Mouse (Mus musculus): ENCODE results near the gene Ssh2. TPM values are rescaled to one million over a fixed set of nuclear protein-coding genes. Genes with fewer than 3 reads are reported as not detected.
A peak's percentile ranks its signal among the peaks of the same experiment; 100 is the strongest.

The Ssh2 gene
- polyA plus RNA-seq, 1 experiment, result not detected

DNA sequence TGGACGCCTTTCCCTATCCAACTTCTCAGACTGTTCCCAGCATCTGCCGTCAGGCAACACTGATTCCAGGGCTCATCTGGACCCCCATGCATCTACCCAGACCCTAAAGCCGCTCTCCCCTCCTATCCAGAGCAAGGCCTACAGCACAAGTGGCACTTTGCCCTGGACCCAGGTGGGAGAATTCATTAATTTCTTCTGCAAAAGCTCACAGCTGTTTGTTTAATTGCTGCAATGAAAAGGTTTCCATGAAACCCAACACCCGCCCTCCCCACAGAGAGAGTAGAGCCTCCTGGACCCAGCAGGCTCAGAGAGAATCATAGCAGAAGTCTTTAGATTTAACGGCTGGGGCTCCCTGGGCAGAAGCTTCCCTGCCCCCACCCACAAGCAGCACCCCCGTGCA lies 269.1 kb downstream of the Ssh2 start:
- 41% methylated on average over 6 of the region's 6 CpGs for WGBS
- no peak overlapping the region for H3K4me3 ChIP-seq (ENCODE audit: insufficient read depth, low read depth, low read length)
- no peak overlapping the region for H3K27ac ChIP-seq (ENCODE audit: insufficient read depth, low read depth, low read length)
- peaks cover 57% of the 10 kb centered on the region for H3K4me1 ChIP-seq (ENCODE audit: control insufficient read depth, insufficient read depth, low read length)
- TF ChIP-seq CTCF (IDR thresholded peaks at IDR 0.05; ENCODE audit: insufficient read depth, low read depth, low read length) (no peak), POLR2A (IDR thresholded peaks at IDR 0.05; ENCODE audit: insufficient read depth, low read depth, low read length) (no peak)

DNA sequence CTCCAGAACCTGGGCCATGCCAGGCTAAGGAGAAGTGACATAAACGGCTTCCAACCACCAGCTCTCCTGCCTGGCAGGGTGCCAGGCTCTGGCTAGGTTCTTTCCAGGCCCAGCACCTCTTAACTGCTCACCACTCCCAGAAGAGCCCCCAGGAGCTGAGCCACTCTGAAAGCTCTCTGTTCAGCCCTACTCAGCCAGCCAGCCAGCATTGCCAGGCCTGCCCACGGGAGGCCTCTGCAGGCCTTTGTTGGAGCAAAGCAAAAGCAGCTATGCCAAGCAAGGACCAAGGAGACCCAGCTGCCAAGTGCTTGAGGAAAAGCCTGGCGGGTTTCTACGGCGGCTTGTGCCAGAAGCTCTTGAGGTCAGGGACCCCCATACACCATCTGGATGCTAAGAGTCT lies 270.7 kb downstream of the Ssh2 start:
- Histone ChIP-seq H3K4me1 (ENCODE audit: control insufficient read depth, insufficient read depth, low read length) (peaks cover 68% of the 10 kb centered on the region), H3K4me3 (ENCODE audit: insufficient read depth, low read depth, low read length) (peak overlapping the region; percentile 4; the same call in 1 of the 2 replicates), H3K27ac (ENCODE audit: insufficient read depth, low read depth, low read length) (0 out of 2 replicates have a peak overlapping the region, but pooled peaks have one; percentile 36)
- TF ChIP-seq CTCF (IDR thresholded peaks at IDR 0.05; ENCODE audit: insufficient read depth, low read depth, low read length), result peak; percentile 36; the same call in 1 of the 2 replicates
- no peak for TF ChIP-seq POLR2A (IDR thresholded peaks at IDR 0.05; ENCODE audit: insufficient read depth, low read depth, low read length)
- 15% methylated on average over 5 of the region's 5 CpGs for WGBS

DNA sequence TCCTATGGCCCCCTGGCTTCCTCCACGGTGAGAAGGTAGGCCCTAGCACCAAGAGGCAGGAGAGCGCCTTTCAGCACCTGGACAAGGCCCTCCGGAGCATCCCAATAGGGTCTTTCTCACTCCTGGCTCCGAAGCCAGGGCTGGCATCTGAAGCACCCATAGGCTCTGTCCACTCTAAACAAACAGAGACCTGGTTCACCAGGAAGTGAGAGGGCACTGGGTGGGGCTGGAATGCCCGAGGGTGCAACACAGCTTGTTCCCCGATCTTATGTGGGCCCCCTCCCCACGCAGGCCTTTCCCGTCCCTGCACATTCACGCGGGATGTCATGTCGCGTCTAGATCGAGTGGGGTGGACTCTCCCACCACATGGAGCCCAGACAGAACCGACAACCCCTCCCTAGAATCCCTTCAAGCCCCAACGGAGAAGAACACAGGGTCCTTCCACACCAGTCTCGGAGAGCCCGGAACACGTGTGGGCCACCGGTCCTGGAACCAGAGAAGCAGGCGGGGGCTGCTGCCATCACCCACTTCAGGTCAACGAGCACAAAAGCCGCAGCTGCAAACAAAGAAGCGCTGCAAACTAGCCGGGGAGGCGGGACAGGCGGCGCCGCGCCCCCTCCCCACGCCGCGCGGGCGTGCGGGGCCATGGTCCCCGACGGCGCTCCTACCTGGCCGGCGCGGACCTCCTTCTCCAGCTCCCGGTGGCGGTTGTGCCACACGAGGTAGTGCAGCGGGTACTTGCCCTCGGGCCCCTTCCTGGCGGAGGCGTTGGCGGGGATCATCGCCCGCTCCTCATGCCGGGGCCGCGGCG lies 272.9 kb downstream of the Ssh2 start:
- Histone ChIP-seq H3K27ac (ENCODE audit: insufficient read depth, low read depth, low read length) (peak overlapping the region; percentile 40), H3K4me3 (ENCODE audit: insufficient read depth, low read depth, low read length) (peak overlapping the region; percentile 80), H3K4me1 (ENCODE audit: control insufficient read depth, insufficient read depth, low read length) (peaks cover 57% of the 10 kb centered on the region)
- TF ChIP-seq POLR2A (IDR thresholded peaks at IDR 0.05; ENCODE audit: insufficient read depth, low read depth, low read length) (no peak), CTCF (IDR thresholded peaks at IDR 0.05; ENCODE audit: insufficient read depth, low read depth, low read length) (no peak)
- WGBS, result 3% methylated on average over 55 of the region's 55 CpGs

DNA sequence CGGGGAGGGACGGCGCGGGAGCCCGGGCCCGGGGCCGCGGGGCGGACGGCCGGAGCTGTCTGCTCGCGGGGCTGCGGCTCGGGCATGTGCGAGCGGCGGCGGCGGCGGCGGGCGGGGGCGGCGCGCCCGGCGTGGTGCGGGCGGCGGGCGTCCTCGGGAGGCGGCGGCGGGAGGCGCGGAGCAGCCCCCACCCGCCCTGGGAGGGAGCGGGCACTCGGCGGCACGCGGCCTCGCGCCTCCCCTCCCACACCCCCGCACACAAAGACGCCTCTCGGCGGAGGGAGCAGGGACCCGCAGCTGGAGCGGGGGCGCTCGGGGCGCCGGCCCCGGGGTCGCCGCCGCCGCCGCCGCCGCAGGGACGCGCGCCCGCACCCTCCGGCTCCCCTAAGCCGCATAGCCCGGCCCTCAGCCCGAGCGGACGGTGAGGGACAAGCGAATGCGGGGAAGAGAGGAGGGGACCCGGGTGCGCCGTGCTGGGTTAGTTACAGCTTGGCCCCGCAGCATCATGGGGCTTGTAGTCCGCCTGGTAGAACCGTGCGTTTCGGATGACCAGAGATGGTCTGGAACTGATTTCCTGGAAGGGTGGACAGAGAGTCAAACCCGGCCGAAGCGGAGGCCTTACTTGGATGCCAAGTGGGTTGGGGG lies 273.6 kb downstream of the Ssh2 start, which contains the start of gene Ankrd13b:
Ankrd13b (minus strand) TSS at position 88 of the 645 bp plus-strand sequence.
- 7% methylated on average over 86 of the region's 87 CpGs for WGBS
- H3K4me3 ChIP-seq (ENCODE audit: insufficient read depth, low read depth, low read length), result peak within 1 kb of the TSS; percentile 80
- peak within 1 kb of the TSS; percentile 74 for H3K27ac ChIP-seq (ENCODE audit: insufficient read depth, low read depth, low read length)
- H3K4me1 ChIP-seq (ENCODE audit: control insufficient read depth, insufficient read depth, low read length), result peaks cover 57% of the 10 kb centered on the region
- TF ChIP-seq POLR2A (IDR thresholded peaks at IDR 0.05; ENCODE audit: insufficient read depth, low read depth, low read length) (peak; percentile 51; the same call in 1 of the 2 replicates), CTCF (IDR thresholded peaks at IDR 0.05; ENCODE audit: insufficient read depth, low read depth, low read length) (no peak)

DNA sequence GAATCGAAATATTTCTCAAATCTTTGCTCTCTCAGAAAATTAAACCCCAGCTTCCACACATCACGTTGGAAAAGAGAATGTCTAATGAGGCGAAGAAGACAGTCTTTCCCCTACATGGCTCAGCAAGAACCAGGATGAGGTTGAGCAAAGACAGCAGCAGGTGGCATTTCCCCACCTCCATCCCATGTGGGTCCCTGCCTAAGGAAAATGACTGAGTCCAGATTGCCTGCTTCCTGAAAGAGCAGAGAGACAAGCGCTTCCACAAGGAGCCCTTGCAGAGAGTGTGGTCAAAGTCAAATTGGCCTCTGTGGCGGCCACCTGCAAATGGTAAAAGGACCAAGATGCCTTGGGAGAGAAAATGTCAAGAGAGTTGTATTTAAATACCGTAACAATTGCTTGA lies 274.4 kb downstream of the Ssh2 start:
- no peak overlapping the region for H3K4me3 ChIP-seq (ENCODE audit: insufficient read depth, low read depth, low read length)
- 47% methylated on average over 6 of the region's 6 CpGs for WGBS
- TF ChIP-seq POLR2A (IDR thresholded peaks at IDR 0.05; ENCODE audit: insufficient read depth, low read depth, low read length) (no peak), CTCF (IDR thresholded peaks at IDR 0.05; ENCODE audit: insufficient read depth, low read depth, low read length) (no peak)
- peaks cover 56% of the 10 kb centered on the region for H3K4me1 ChIP-seq (ENCODE audit: control insufficient read depth, insufficient read depth, low read length)
- H3K27ac ChIP-seq (ENCODE audit: insufficient read depth, low read depth, low read length), result peak overlapping the region; percentile 74; the same call in 1 of the 2 replicates

DNA sequence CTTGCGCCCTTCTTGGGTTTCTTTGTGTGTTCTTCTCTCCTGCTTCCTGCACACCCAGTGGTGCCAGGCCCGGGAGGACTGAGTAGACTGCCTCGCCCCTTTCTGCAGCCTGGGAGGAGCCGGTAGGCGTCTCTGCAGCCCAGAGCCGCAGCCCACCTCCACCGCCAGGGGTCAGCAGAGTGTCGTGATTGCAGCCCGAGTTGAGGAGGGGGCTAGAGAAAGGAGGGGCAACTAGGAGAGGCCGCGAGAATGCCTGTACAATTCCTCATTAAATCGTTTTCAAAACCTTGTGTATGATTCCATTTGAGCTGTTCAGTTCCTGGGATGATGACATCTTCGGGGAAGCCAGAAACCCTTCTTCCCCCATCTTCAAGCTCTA lies 275.0 kb downstream of the Ssh2 start:
- TF ChIP-seq POLR2A (IDR thresholded peaks at IDR 0.05; ENCODE audit: insufficient read depth, low read depth, low read length), result no peak
- peak; percentile 96 for TF ChIP-seq CTCF (IDR thresholded peaks at IDR 0.05; ENCODE audit: insufficient read depth, low read depth, low read length)
- H3K4me1 ChIP-seq (ENCODE audit: control insufficient read depth, insufficient read depth, low read length), result peaks cover 52% of the 10 kb centered on the region
- 1% methylated on average over 13 of the region's 13 CpGs for WGBS
- peak overlapping the region; percentile 89 for H3K4me3 ChIP-seq (ENCODE audit: insufficient read depth, low read depth, low read length)
- H3K27ac ChIP-seq (ENCODE audit: insufficient read depth, low read depth, low read length), result peak overlapping the region; percentile 91

DNA sequence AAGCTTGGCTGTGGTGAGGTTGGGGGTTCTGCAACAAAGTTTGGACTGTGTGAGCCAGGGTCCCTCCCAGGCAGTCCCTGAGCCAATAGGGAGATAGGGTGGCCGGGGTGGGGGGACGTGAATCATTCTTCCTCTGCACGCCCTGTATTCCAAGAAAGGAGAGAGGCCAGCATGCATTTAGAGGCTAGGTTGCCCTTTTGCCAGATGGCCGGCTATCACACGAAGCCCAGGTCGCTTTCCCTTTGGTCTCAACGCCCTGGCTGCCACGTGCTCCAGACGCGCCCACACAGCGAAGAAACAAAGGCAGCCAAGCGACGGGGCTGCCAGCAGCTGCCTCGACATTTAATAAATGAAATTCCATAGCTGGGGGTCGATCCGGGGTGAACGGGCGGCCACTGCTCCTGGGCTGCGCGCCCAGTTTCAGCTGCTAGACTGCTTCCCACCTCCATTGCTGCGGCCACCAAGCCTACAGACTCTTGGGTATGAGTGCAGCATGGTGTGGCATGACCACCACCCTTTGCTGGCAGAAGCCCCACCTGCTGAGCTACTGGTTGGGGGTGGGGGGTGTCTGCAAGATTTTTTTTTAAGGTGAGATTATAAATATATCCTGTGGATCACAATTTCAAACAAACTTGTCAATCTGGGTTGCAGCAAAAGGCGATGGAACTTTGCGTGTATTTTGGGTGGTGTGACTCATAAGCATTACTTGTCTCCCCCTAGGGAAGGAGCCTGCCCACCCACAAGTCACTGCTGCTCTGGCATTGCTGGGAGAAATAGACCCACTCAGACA lies 275.6 kb downstream of the Ssh2 start:
- Histone ChIP-seq H3K27ac (ENCODE audit: insufficient read depth, low read depth, low read length) (peak overlapping the region; percentile 91), H3K4me1 (ENCODE audit: control insufficient read depth, insufficient read depth, low read length) (peaks cover 50% of the 10 kb centered on the region), H3K4me3 (ENCODE audit: insufficient read depth, low read depth, low read length) (peak overlapping the region; percentile 89)
- TF ChIP-seq CTCF (IDR thresholded peaks at IDR 0.05; ENCODE audit: insufficient read depth, low read depth, low read length), result no peak
- no peak for TF ChIP-seq POLR2A (IDR thresholded peaks at IDR 0.05; ENCODE audit: insufficient read depth, low read depth, low read length)
- under 1% methylated on average over 23 of the region's 23 CpGs for WGBS

DNA sequence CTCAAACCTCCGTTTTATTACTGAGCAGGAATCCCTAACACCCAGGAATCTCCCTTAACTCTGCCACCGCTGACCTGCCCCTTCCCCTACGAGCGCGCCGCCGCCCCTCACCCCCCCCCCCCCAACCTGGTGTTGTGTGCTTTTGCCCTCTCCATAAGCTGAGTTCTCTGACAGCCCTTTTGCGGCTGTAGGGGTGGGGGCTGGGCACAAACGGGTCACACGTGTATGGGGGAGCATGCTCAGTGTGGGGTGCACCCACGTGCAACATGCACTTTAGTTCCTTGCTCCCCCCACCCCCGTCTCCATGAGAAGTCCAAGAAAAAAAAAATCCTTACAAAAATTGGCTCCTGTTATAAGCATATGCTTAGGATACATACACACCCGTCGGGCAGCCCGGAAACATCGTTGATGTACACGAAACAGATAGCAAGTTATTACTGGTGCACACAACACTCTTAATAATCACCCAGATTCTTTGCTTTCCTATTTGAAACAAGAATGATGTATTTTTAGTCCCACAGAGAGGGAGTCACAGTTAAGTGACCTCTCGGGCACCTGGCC lies 276.3 kb downstream of the Ssh2 start:
- H3K27ac ChIP-seq (ENCODE audit: insufficient read depth, low read depth, low read length), result peak overlapping the region; percentile 96
- peaks cover 50% of the 10 kb centered on the region for H3K4me1 ChIP-seq (ENCODE audit: control insufficient read depth, insufficient read depth, low read length)
- TF ChIP-seq CTCF (IDR thresholded peaks at IDR 0.05; ENCODE audit: insufficient read depth, low read depth, low read length) (no peak), POLR2A (IDR thresholded peaks at IDR 0.05; ENCODE audit: insufficient read depth, low read depth, low read length) (no peak)
- under 1% methylated on average over 18 of the region's 18 CpGs for WGBS
- H3K4me3 ChIP-seq (ENCODE audit: insufficient read depth, low read depth, low read length), result peak overlapping the region; percentile 89
